Mouse (Mus musculus) CH12.LX (cell line): ENCODE measurements around the gene Lsm10. TPM values are rescaled to one million over a fixed set of nuclear protein-coding genes. Genes with fewer than 3 reads are reported as not detected.

ENCODE experiments used
- DNase-seq: peaks from one replicate; pipeline ENCODE4 v3.0.0-alpha.2; 2013; ENCODE audit errors: extremely low read depth
- H3K27ac ChIP-seq: 2 replicates; pipeline ENCODE4 v1.5.1; 2012; ENCODE audit warnings: low read depth, mild to moderate bottlenecking, control low read depth, moderate library complexity; ENCODE audit not compliant: insufficient read depth
- H3K27me3 ChIP-seq: replicated peaks from 2 replicates; pipeline ENCODE3; 2012; ENCODE audit warnings: inconsistent platforms
- H3K36me3 ChIP-seq, 2 experiments: replicated peaks in 1 of 2; 2 replicates each; pipeline versions ENCODE3 to v1.6.1; 2012; ENCODE audit warnings: inconsistent platforms in 1 of 2, low read length in 1 of 2, mild to moderate bottlenecking in 1 of 2, mixed read lengths in 1 of 2, moderate library complexity in 1 of 2; ENCODE audit not compliant: control insufficient read depth in 1 of 2, insufficient read depth in 1 of 2
- H3K4me1 ChIP-seq, 2 experiments: 2 replicates each; pipeline ENCODE4 v1.6.1; 2012; ENCODE audit warnings: inconsistent platforms in 1 of 2, moderate library complexity in 1 of 2; ENCODE audit not compliant: insufficient read depth in 2 of 2, control insufficient read depth in 1 of 2
- H3K4me2 ChIP-seq: 2 replicates; pipeline ENCODE4 v1.6.1; 2012; ENCODE audit warnings: low read depth, mild to moderate bottlenecking, control low read depth; ENCODE audit not compliant: poor library complexity, insufficient read depth, severe bottlenecking
- H3K4me3 ChIP-seq, 3 experiments: fragments of 150-350 bp in 1 of 3; sonication (generic) in 1 of 3; replicated peaks in 1 of 3; 2 replicates each; pipeline versions ENCODE3 to v1.5.1; 2011 to 2012; ENCODE audit warnings: low read depth in 2 of 3, low read length in 2 of 3, mild to moderate bottlenecking in 2 of 3, moderate library complexity in 2 of 3, control low read depth in 1 of 3, improper control_type of control experiment in 1 of 3, inconsistent platforms in 1 of 3, mixed read lengths in 1 of 3; ENCODE audit not compliant: poor library complexity in 1 of 3
- H3K79me2 ChIP-seq: replicated peaks from 2 replicates; pipeline ENCODE4 v1.6.1; 2012; ENCODE audit warnings: mild to moderate bottlenecking, moderate library complexity; ENCODE audit not compliant: control insufficient read depth, poor library complexity, insufficient read depth, severe bottlenecking; ENCODE audit errors: extremely low read depth
- H3K9ac ChIP-seq: 2 replicates; pipeline ENCODE4 v1.6.1; 2012; ENCODE audit warnings: low read depth, mild to moderate bottlenecking, control low read depth, moderate library complexity; ENCODE audit not compliant: insufficient read depth
- H3K9me3 ChIP-seq: replicated peaks from 2 replicates; pipeline ENCODE3; 2012; ENCODE audit warnings: low read length, inconsistent platforms, mixed read lengths
- BHLHE40 ChIP-seq: IDR thresholded peaks from 2 replicates; pipeline ENCODE4 v1.6.1; 2011; ENCODE audit warnings: mild to moderate bottlenecking, low read depth, low read length, improper control_type of control experiment
- CHD2 ChIP-seq: IDR thresholded peaks from 2 replicates; pipeline ENCODE4 v1.6.1; 2011; ENCODE audit warnings: low read length, improper control_type of control experiment
- ELF1 ChIP-seq: IDR thresholded peaks from 2 replicates; pipeline ENCODE4 v1.6.1; 2014; ENCODE audit warnings: low read depth, mild to moderate bottlenecking, inconsistent platforms, low read length, improper control_type of control experiment
- EP300 ChIP-seq: IDR thresholded peaks from 2 replicates; pipeline ENCODE4 v1.6.1; 2011; ENCODE audit warnings: low read length, improper control_type of control experiment
- ETS1 ChIP-seq: conservative IDR thresholded peaks from 2 replicates; pipeline ENCODE4 v1.6.1; 2012; ENCODE audit warnings: low read depth, mild to moderate bottlenecking, inconsistent platforms, low read length, improper control_type of control experiment, moderate library complexity
- GABPA ChIP-seq: IDR thresholded peaks from 2 replicates; pipeline ENCODE4 v1.6.1; 2012; ENCODE audit warnings: low read depth, low read length, improper control_type of control experiment, inconsistent platforms; ENCODE audit not compliant: insufficient replicate concordance
- HCFC1 ChIP-seq: IDR thresholded peaks from 2 replicates; pipeline ENCODE4 v1.6.1; 2012; ENCODE audit warnings: low read depth, mild to moderate bottlenecking, inconsistent platforms, low read length, improper control_type of control experiment
- KAT2A ChIP-seq: IDR thresholded peaks from 2 replicates; pipeline ENCODE4 v1.6.1; 2012; ENCODE audit warnings: low read length, improper control_type of control experiment, inconsistent platforms; ENCODE audit not compliant: insufficient replicate concordance
- MAFK ChIP-seq: IDR thresholded peaks from 2 replicates; pipeline ENCODE4 v1.6.1; 2011; ENCODE audit warnings: low read length, improper control_type of control experiment; ENCODE audit not compliant: insufficient replicate concordance
- MAX ChIP-seq: IDR thresholded peaks from 2 replicates; pipeline ENCODE4 v1.6.1; 2011; ENCODE audit warnings: low read length, improper control_type of control experiment
- MAZ ChIP-seq: IDR thresholded peaks from 2 replicates; pipeline ENCODE4 v1.6.1; 2012; ENCODE audit warnings: low read depth, mild to moderate bottlenecking, inconsistent platforms, low read length, improper control_type of control experiment, moderate library complexity
- MEF2A ChIP-seq: IDR thresholded peaks from 2 replicates; pipeline ENCODE4 v1.6.1; 2014; ENCODE audit warnings: low read depth, mild to moderate bottlenecking, inconsistent platforms, low read length, improper control_type of control experiment, borderline replicate concordance
- MYC ChIP-seq: IDR thresholded peaks from 2 replicates; pipeline ENCODE4 v1.6.1; 2011; ENCODE audit warnings: low read depth, mild to moderate bottlenecking, improper control_type of control experiment, low read length
- NELFE ChIP-seq: IDR thresholded peaks from 2 replicates; pipeline ENCODE4 v1.6.1; 2011; ENCODE audit warnings: low read depth, low read length, improper control_type of control experiment
- NRF1 ChIP-seq: IDR thresholded peaks from 2 replicates; pipeline ENCODE4 v1.6.1; 2014; ENCODE audit warnings: low read depth, mild to moderate bottlenecking, inconsistent platforms, low read length, improper control_type of control experiment, moderate library complexity
- PAX5 ChIP-seq: IDR thresholded peaks from 2 replicates; pipeline ENCODE4 v1.6.1; 2012; ENCODE audit warnings: low read length, inconsistent platforms, mixed read lengths
- POLR2AphosphoS2 ChIP-seq: IDR thresholded peaks from 2 replicates; pipeline ENCODE4 v1.6.1; 2011; ENCODE audit warnings: low read depth, low read length, improper control_type of control experiment
- RAD21 ChIP-seq: IDR thresholded peaks from 2 replicates; pipeline ENCODE4 v1.6.1; 2011; ENCODE audit warnings: low read depth, mild to moderate bottlenecking, low read length, improper control_type of control experiment, moderate library complexity
- RCOR1 ChIP-seq: conservative IDR thresholded peaks from 2 replicates; pipeline ENCODE4 v1.6.1; 2012; ENCODE audit warnings: low read depth, mild to moderate bottlenecking, inconsistent platforms, low read length, improper control_type of control experiment
- TCF12 ChIP-seq: IDR thresholded peaks from 2 replicates; pipeline ENCODE4 v1.6.1; 2014; ENCODE audit warnings: low read depth, mild to moderate bottlenecking, inconsistent platforms, low read length, improper control_type of control experiment
- ZKSCAN1 ChIP-seq: IDR thresholded peaks from 2 replicates; pipeline ENCODE4 v1.6.1; 2012; ENCODE audit warnings: low read depth, inconsistent platforms, low read length, improper control_type of control experiment, borderline replicate concordance
- ZNF384 ChIP-seq: IDR thresholded peaks from 2 replicates; pipeline ENCODE4 v1.6.1; 2012; ENCODE audit warnings: low read depth, low read length, improper control_type of control experiment, inconsistent platforms
- dilution Hi-C: fragments of 300-500 bp; cut with MboI; formaldehyde crosslinking; loops from 2 replicates; pipeline ENCODE4 v1.14.3; 2020; ENCODE audit warnings: low sequenced_read_pairs; ENCODE audit not compliant: extremely low pct_unique_long_range_greater_than_20kb, extremely low pct_ligation_motif_present
- in situ Hi-C: fragments of 300-500 bp; cut with MboI; formaldehyde crosslinking; loops from 3 replicates; pipeline ENCODE4 v1.14.3; 2019; ENCODE audit warnings: low sequenced_read_pairs, low pct_ligation_motif_present, low pct_unique_long_range_greater_than_20kb, mixed read lengths
- polyA plus RNA-seq: library from polyadenylated mRNA; unstranded; fragments of >175 nt; gene quantifications from 2 replicates; pipeline ENCODE4 v1.2.1, GENCODE M21; 2012; ENCODE audit warnings: low read depth; ENCODE audit not compliant: insufficient read length
- total RNA-seq, 2 experiments: library from RNA; depleted of rRNA; stranded (reverse); fragments of 300-350 nt in 1 of 2; fragments of >200 nt in 1 of 2; gene quantifications; 2 replicates each; pipeline ENCODE4 v1.2.3; 2012 to 2014

The Lsm10 gene
- total and polyA plus RNA-seq, 3 experiments: 49.2 to 63.9 (median 52.1) TPM

DNA sequence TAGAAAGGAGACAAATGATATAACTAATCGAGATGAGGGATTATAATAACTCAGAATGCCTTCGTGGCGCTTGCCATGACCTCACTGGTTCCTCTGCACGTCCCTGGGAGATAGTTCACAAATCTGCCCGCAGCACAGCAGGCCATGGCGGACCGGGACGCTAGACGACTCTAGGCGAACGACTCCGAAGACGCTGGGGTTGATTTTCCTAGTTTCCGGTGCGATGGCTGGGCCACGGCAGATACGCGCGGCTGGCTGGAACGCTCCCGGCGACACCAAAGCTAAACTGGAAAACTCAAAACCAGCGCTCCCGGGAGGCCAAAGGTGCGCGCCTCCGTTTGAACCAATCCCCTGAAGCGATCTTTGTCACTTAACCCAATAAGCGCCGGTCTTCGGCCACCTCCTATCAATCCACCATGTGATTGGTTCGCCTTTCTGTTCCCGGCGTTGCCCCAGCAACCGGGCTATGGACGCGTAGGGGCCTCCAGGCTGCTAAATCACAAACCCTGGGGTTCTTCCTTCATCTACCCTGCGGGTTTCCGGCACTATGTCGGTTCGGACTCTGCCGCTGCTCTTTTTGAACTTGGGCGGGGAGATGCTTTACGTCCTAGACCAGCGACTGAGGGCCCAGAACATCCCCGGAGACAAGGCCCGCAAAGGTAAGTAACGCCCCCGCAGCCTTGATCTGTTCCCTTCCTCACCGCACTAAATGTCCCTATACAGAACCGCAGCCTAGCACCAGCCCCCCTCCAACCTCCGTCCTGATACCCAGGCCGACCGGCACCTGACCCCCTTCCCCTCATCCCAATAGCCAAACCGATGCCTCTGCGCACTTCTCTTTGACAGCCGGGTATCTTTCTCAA lies 38.1 kb upstream of the Lsm10 start, which contains the start of gene Oscp1 (continued):
- no peak for TF ChIP-seq BHLHE40
- peak; percentile 82 for TF ChIP-seq HCFC1
- no peak for TF ChIP-seq MAFK
- TF ChIP-seq GABPA: no peak
- peak; percentile 40; the same call in 1 of the 2 replicates for TF ChIP-seq ELF1
- no peak for TF ChIP-seq ETS1
- TF ChIP-seq KAT2A: peak; percentile 79; the same call in 1 of the 2 replicates
- no peak for TF ChIP-seq RAD21
- TF ChIP-seq RCOR1: no peak

DNA sequence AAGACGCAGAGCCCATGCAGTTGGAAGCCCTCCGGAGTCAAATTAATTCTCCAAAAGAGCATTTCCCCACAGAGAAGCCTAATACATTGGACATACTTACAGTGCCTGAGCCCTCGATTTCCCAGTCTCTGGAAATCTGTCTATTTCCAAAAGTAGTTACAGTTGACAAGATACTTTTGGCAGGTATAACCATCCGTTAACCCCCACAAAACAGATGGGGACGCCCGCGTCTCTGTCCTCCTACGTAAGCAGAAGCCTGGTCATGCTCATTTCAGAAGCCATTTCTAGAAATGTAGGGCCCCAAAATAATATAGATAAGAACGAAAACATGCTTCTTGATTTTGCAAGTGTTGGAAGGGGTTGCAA lies 37.4 kb upstream of the Lsm10 start:
- in situ Hi-C loops (no loop called here), dilution Hi-C loops (no loop called here)
- peaks cover 15 to 25% of the 10 kb centered on the region in 2 experiments for H3K36me3 ChIP-seq
- H3K4me1 ChIP-seq: peaks cover 2 to 19% of the 10 kb centered on the region in 2 experiments; a peak in 3 of 4 replicates
- no peak for DNase-seq
- H3K27me3 ChIP-seq: no peaks in the 10 kb centered on the region
- no peaks in the 10 kb centered on the region for H3K79me2 ChIP-seq
- TF ChIP-seq MAZ (no peak), RAD21 (no peak), ZKSCAN1 (no peak), ZNF384 (no peak), GABPA (no peak), EP300 (no peak), POLR2AphosphoS2 (no peak), TCF12 (no peak), NELFE (no peak), MYC (no peak), ELF1 (no peak), BHLHE40 (no peak), CHD2 (no peak), MEF2A (no peak), MAX (no peak), PAX5 (no peak), NRF1 (no peak)
- TF ChIP-seq, all 38 proteins: peak for 0
- Histone ChIP-seq H3K4me3 (peak overlapping the region; percentile 62 to 80 (median 77)), H3K4me2 (peak overlapping the region; percentile 74), H3K27ac (no peak overlapping the region), H3K9ac (peak overlapping the region; percentile 64; the same call in 1 of the 2 replicates), H3K9me3 (no peaks in the 10 kb centered on the region)
